Mouse (Mus musculus) embryonic facial prominence, embryonic 13.5 days (tissue): ENCODE results near the gene Bmp7. TPM values are rescaled to one million over a fixed set of nuclear protein-coding genes. Genes with fewer than 3 reads are reported as not detected.

ENCODE experiments used
- ATAC-seq: fragments of 200-750 bp; cut with Nextera tagmentation; 2 replicates; pipeline ENCODE4 v1.8.0; 2017; ENCODE audit warnings: low read depth; ENCODE audit not compliant: insufficient number of reproducible peaks, insufficient read depth, low FRiP score, low TSS enrichment
- H3K27ac ChIP-seq: fragments of 300-500 bp; sonication (generic); 2 replicates; pipeline ENCODE4 v1.5.1; 2015; ENCODE audit warnings: moderate library complexity, mild to moderate bottlenecking, inconsistent platforms
- H3K27me3 ChIP-seq: fragments of 300-500 bp; sonication (generic); 2 replicates; pipeline ENCODE4 v1.6.1; 2015; ENCODE audit warnings: mild to moderate bottlenecking, inconsistent platforms
- H3K36me3 ChIP-seq: fragments of 300-500 bp; sonication (generic); 2 replicates; pipeline ENCODE4 v1.6.1; 2015; ENCODE audit warnings: mild to moderate bottlenecking, inconsistent platforms
- H3K4me1 ChIP-seq: fragments of 300-500 bp; sonication (generic); 2 replicates; pipeline ENCODE4 v1.6.1; 2015; ENCODE audit warnings: inconsistent platforms
- H3K4me2 ChIP-seq: fragments of 300-500 bp; sonication (generic); 2 replicates; pipeline ENCODE4 v1.6.1; 2015; ENCODE audit warnings: moderate library complexity, mild to moderate bottlenecking, inconsistent platforms
- H3K4me3 ChIP-seq: fragments of 300-500 bp; sonication (generic); 2 replicates; pipeline ENCODE4 v1.5.1; 2015; ENCODE audit warnings: mild to moderate bottlenecking, inconsistent platforms
- H3K9ac ChIP-seq: fragments of 300-500 bp; sonication (generic); 2 replicates; pipeline ENCODE4 v1.6.1; 2015; ENCODE audit warnings: mild to moderate bottlenecking, inconsistent platforms
- H3K9me3 ChIP-seq: fragments of 300-500 bp; sonication (generic); 2 replicates; pipeline ENCODE4 v1.6.1; 2016; ENCODE audit warnings: inconsistent platforms
- WGBS: fragments of 180-500 bp; shearing (Covaris S2); methylation state at CpG from one replicate; pipeline ENCODE4 v1.1.7; 2015; ENCODE audit warnings: mixed read lengths; 5-methylcytosine and 5-hydroxymethylcytosine counted together
- microRNA-seq: library from miRNA; unstranded; fragments of <30 nt; microRNA quantifications from one replicate; pipeline ENCODE4, GENCODE M21; 2016
- polyA plus RNA-seq: library from polyadenylated mRNA; unstranded; fragments of >200 nt; fragmentation: Nextera tagmentation; extraction: Ambion mirVana; gene quantifications from 2 replicates; pipeline ENCODE4 v1.2.1, GENCODE M21; 2015

Bmp7 gene
- polyA plus RNA-seq, 1 experiment from 2014 or later, result 43.6 TPM

- H3K9me3 ChIP-seq, result no peaks in the 10 kb centered on the region
- H3K9ac ChIP-seq, result no peak overlapping the region
- peaks cover 36% of the 10 kb centered on the region for H3K27me3 ChIP-seq
- peaks cover 42% of the 10 kb centered on the region for H3K4me1 ChIP-seq
- no peak overlapping the region for H3K4me2 ChIP-seq
- 88% methylated on average over 11 of the region's 11 CpGs for WGBS
- no peak overlapping the region for H3K27ac ChIP-seq
- H3K36me3 ChIP-seq, result no peaks in the 10 kb centered on the region
- no peak overlapping the region for H3K4me3 ChIP-seq
- no peak for ATAC-seq
Measured at GRCm38 (mm10) chr2:172825785-172826145, 114.4 kb downstream of the Bmp7 start.

- WGBS, result 15% methylated on average over 43 of the region's 43 CpGs
- H3K4me1 ChIP-seq, result peaks cover 40% of the 10 kb centered on the region
- H3K9ac ChIP-seq, result no peak overlapping the region
- 0 out of 2 replicates have a peak, but pooled peaks have one; percentile 29 for ATAC-seq
- H3K9me3 ChIP-seq, result no peaks in the 10 kb centered on the region
- H3K36me3 ChIP-seq, result no peaks in the 10 kb centered on the region
- peak overlapping the region; percentile 59 for H3K4me2 ChIP-seq
- H3K4me3 ChIP-seq, result peak overlapping the region; percentile 21
- no peak overlapping the region for H3K27ac ChIP-seq
- H3K27me3 ChIP-seq, result peaks cover 36% of the 10 kb centered on the region
Measured at GRCm38 (mm10) chr2:172824906-172825784, 115.0 kb downstream of the Bmp7 start.

- WGBS, result 78% methylated on average over 10 of the region's 10 CpGs
- Histone ChIP-seq H3K27me3 (peaks cover 14% of the 10 kb centered on the region), H3K9me3 (peaks cover 4% of the 10 kb centered on the region; the same call in 1 of the 2 replicates), H3K4me1 (peaks cover 27% of the 10 kb centered on the region), H3K4me3 (no peak overlapping the region), H3K9ac (no peak overlapping the region), H3K4me2 (no peak overlapping the region), H3K36me3 (no peaks in the 10 kb centered on the region), H3K27ac (no peak overlapping the region)
- no peak for ATAC-seq
Measured at GRCm38 (mm10) chr2:172818631-172819230, 121.4 kb downstream of the Bmp7 start.

Small RNA genes within 50 kb of the gene (microRNA-seq; reads per million reads assigned to microRNA genes)
- not detected for gene Gm22773

Other genes starting within 250 kb of the Bmp7 start
- 2.8 and 3.9 TPM in 2 replicates for gene Spo11, start 37.4 kb upstream of the Bmp7 start, polyA plus RNA-seq
- gene Rae1, start 59.8 kb upstream of the Bmp7 start, polyA plus RNA-seq, result 137 and 148 TPM in 2 replicates
- gene Rbm38, start 80.2 kb upstream of the Bmp7 start, polyA plus RNA-seq, result 24.2 and 25.8 TPM in 2 replicates
- 0.14 TPM in 1 of 2 replicates, not detected in the other for gene Ctcfl, start 179.2 kb upstream of the Bmp7 start, polyA plus RNA-seq
- 0.22 TPM in 1 of 2 replicates, not detected in the other for gene Pck1, start 212.7 kb upstream of the Bmp7 start, polyA plus RNA-seq